Mouse (Mus musculus) liver, embryonic 14.5 days (tissue): ENCODE results near the gene Gm17018. TPM values are rescaled to one million over a fixed set of nuclear protein-coding genes. Genes with fewer than 3 reads are reported as not detected.

ENCODE experiments used
- ATAC-seq: fragments of 200-750 bp; cut with Nextera tagmentation; 2 replicates; pipeline ENCODE4 v1.8.0; 2017; ENCODE audit warnings: moderate number of reproducible peaks, mild to moderate bottlenecking, moderate library complexity; ENCODE audit not compliant: insufficient read depth
- DNase-seq, 3 experiments: peaks; one replicate each; pipeline ENCODE4 v3.0.0-alpha.2; 2012 to 2013; ENCODE audit warnings: low read depth in 3 of 3, low spot score in 3 of 3
- H3K27ac ChIP-seq: fragments of 300-500 bp; sonication (generic); 2 replicates; pipeline ENCODE4 v1.5.1; 2014; ENCODE audit warnings: moderate library complexity, mild to moderate bottlenecking, control low read depth, inconsistent platforms
- H3K27me3 ChIP-seq: fragments of 300-500 bp; sonication (generic); 2 replicates; pipeline ENCODE4 v1.6.1; 2014; ENCODE audit warnings: mild to moderate bottlenecking, low read length, moderate library complexity; ENCODE audit not compliant: control insufficient read depth, insufficient read depth
- H3K36me3 ChIP-seq: fragments of 300-500 bp; sonication (generic); replicated peaks from 2 replicates; pipeline ENCODE4 v1.6.1; 2014; ENCODE audit warnings: low read depth; ENCODE audit not compliant: control insufficient read depth, insufficient read depth
- H3K4me1 ChIP-seq, 2 experiments: fragments of 200-500 bp in 1 of 2; fragments of 300-500 bp in 1 of 2; sonication (generic) in 1 of 2; replicated peaks; 2 replicates each; pipeline ENCODE4 v1.6.1; 2012 to 2014; ENCODE audit warnings: antibody characterized with exemption in 1 of 2, inconsistent platforms in 1 of 2, low read length in 1 of 2; ENCODE audit not compliant: control insufficient read depth in 2 of 2, insufficient read depth in 2 of 2
- H3K4me2 ChIP-seq: fragments of 300-500 bp; sonication (generic); 2 replicates; pipeline ENCODE4 v1.6.1; 2014; ENCODE audit warnings: low read depth, mild to moderate bottlenecking, control low read depth, moderate library complexity
- H3K4me3 ChIP-seq, 2 experiments: fragments of 200-500 bp in 1 of 2; fragments of 300-500 bp in 1 of 2; sonication (generic) in 1 of 2; 2 replicates each; pipeline ENCODE4 v1.5.1; 2012 to 2014; ENCODE audit warnings: low read depth in 2 of 2, low read length in 2 of 2, mild to moderate bottlenecking in 2 of 2, control low read depth in 1 of 2, inconsistent platforms in 1 of 2, moderate library complexity in 1 of 2; ENCODE audit not compliant: insufficient read depth in 1 of 2
- H3K9ac ChIP-seq: fragments of 300-500 bp; sonication (generic); replicated peaks from 2 replicates; pipeline ENCODE4 v1.6.1; 2014; ENCODE audit warnings: mild to moderate bottlenecking, control low read depth, moderate library complexity
- H3K9me3 ChIP-seq: fragments of 300-500 bp; sonication (generic); 2 replicates; pipeline ENCODE4 v1.6.1; 2016; ENCODE audit warnings: low read length, mixed read lengths; ENCODE audit not compliant: control insufficient read depth
- CTCF ChIP-seq: IDR thresholded peaks from 2 replicates; pipeline ENCODE4 v1.5.1; 2016; ENCODE audit warnings: antibody characterized with exemption, low read depth, control low read depth
- EP300 ChIP-seq: IDR thresholded peaks from 2 replicates; pipeline ENCODE4 v1.6.1; 2016; ENCODE audit warnings: antibody characterized with exemption, low read depth
- WGBS: fragments of 180-500 bp; shearing (Covaris S2); extraction: QIAGEN DNeasy Blood & Tissue Kit; methylation state at CpG from one replicate; pipeline ENCODE4 v1.1.7; 2014; ENCODE audit not compliant: insufficient replicate concordance; 5-methylcytosine and 5-hydroxymethylcytosine counted together
- polyA plus RNA-seq, 2 experiments: library from polyadenylated mRNA; depleted of rRNA in 1 of 2; stranded (reverse) in 1 of 2; unstranded in 1 of 2; fragments of >200 nt; fragmentation: Nextera tagmentation in 1 of 2; extraction: Ambion mirVana in 1 of 2; gene quantifications; 2 replicates each; pipeline versions ENCODE4 v1.2.1 to v1.2.3; 2012 to 2014

Gm17018 gene
- polyA plus RNA-seq, 2 experiments, result 7.5 to 15.5 TPM

- DNase-seq (peak in 2 of 3 experiments; percentile 46 to 58), ATAC-seq (no peak)
- H3K36me3 ChIP-seq, result no peaks in the 10 kb centered on the region
- H3K9ac ChIP-seq, result no peak overlapping the region
- no peak for TF ChIP-seq EP300
- TF ChIP-seq CTCF, result peak; percentile 92
- H3K4me2 ChIP-seq, result no peak overlapping the region
- H3K9me3 ChIP-seq, result no peaks in the 10 kb centered on the region
- no peaks in the 10 kb centered on the region for H3K27me3 ChIP-seq
- no peak overlapping the region for H3K27ac ChIP-seq
- no peak overlapping the region for H3K4me3 ChIP-seq
- 0 out of 4 replicates have a peak, but pooled peaks cover 0 to 2% of the 10 kb centered on the region in 2 experiments for H3K4me1 ChIP-seq
- WGBS, result 21% methylated on average over 3 of the region's 3 CpGs
Measured at GRCm38 (mm10) chr19:45581257-45581656, 20.8 kb downstream of the Gm17018 start.

GRCm38 (mm10) chr19:45582161-45582560, 21.7 kb downstream of the Gm17018 start:
- Histone ChIP-seq H3K9ac (no peak overlapping the region), H3K4me2 (no peak overlapping the region), H3K4me3 (no peak overlapping the region), H3K4me1 (0 out of 4 replicates have a peak, but pooled peaks cover 0 to 2% of the 10 kb centered on the region in 2 experiments), H3K9me3 (no peaks in the 10 kb centered on the region), H3K27me3 (no peaks in the 10 kb centered on the region), H3K27ac (no peak overlapping the region), H3K36me3 (no peaks in the 10 kb centered on the region)
- WGBS, result 61% methylated on average over 8 of the region's 8 CpGs
- TF ChIP-seq CTCF (no peak), EP300 (no peak)
- DNase-seq (no peak), ATAC-seq (no peak)

GRCm38 (mm10) chr19:45583136-45583535, 22.7 kb downstream of the Gm17018 start:
- 0 out of 4 replicates have a peak, but pooled peaks cover 0 to 2% of the 10 kb centered on the region in 2 experiments for H3K4me1 ChIP-seq
- H3K9ac ChIP-seq, result no peak overlapping the region
- H3K4me2 ChIP-seq, result no peak overlapping the region
- no peak overlapping the region for H3K4me3 ChIP-seq
- no peaks in the 10 kb centered on the region for H3K36me3 ChIP-seq
- TF ChIP-seq CTCF (no peak), EP300 (no peak)
- WGBS, result 86% methylated on average over 6 of the region's 6 CpGs
- no peaks in the 10 kb centered on the region for H3K9me3 ChIP-seq
- no peaks in the 10 kb centered on the region for H3K27me3 ChIP-seq
- ATAC-seq (no peak), DNase-seq (no peak)
- H3K27ac ChIP-seq, result no peak overlapping the region

DNA sequence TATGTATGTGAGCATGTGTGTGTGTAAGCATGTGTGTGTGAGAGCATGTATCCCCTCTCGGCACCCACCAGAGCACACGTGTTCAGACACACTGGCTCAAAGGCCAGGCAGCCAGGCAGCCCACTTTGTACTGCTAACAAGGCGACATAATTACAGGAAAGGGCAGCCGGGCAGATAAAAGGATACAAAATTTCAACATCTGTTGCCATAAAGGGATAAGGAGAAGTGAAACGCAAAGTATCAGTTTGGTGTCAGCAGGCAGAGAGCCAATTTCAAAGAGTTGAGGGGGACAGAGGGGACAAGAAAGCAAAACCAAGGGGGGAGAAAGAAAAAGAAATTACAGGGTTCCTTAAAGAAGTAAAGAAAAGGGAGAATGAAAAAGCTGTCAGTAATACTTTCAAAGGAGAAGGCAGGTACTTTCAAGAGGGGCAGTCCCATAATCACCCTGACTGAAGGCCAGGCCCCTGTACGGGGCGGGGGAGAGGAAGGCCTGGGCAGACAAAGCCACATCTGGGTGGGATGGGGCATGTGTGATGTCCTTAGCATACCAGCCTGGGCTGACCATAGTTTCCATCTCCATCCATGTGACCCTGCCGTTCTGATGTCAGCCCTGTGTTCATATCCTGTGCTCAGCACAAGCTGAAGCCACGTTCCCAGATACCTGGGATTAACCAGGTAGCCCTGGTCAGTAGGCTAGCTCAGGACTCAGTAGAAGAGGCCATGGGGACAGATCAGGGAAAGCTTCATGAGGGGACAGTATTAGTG, 24.6 kb downstream of the Gm17018 start:
- no peak for DNase-seq
- Histone ChIP-seq H3K4me3 (no peak overlapping the region), H3K27me3 (no peaks in the 10 kb centered on the region), H3K4me2 (no peak overlapping the region), H3K27ac (no peak overlapping the region), H3K36me3 (no peaks in the 10 kb centered on the region), H3K4me1 (0 out of 4 replicates have a peak, but pooled peaks cover 0 to 2% of the 10 kb centered on the region in 2 experiments), H3K9me3 (no peaks in the 10 kb centered on the region), H3K9ac (no peak overlapping the region)
- WGBS, result 64% methylated on average over 9 of the region's 9 CpGs
- no peak for TF ChIP-seq EP300
- no peak for TF ChIP-seq CTCF
- no peak for ATAC-seq

DNA sequence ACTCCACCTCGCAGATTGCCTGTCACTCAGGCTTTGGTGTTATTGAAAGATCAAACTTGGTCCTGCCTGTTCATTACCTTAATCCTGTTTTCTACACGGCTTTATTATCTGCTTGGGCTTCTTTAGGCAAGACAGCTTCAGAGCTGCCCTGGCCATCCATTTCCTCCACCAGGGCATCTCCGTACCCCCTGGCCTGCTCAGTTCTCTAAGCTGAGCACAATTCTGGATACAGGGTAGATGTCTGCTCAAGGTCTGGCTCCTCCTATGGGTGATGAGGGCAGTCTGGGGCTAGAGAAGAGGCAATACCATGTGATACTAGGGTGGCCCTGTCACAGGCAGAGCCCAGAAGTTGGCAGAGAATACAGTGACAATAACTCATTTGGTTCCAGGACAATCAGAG, 26.4 kb downstream of the Gm17018 start:
- H3K4me3 ChIP-seq, result no peak overlapping the region
- WGBS, result 68% methylated on average over 3 of the region's 3 CpGs
- H3K27ac ChIP-seq, result no peak overlapping the region
- H3K4me2 ChIP-seq, result no peak overlapping the region
- no peaks in the 10 kb centered on the region for H3K36me3 ChIP-seq
- no peak for TF ChIP-seq EP300
- no peak for TF ChIP-seq CTCF
- DNase-seq, result no peak
- H3K4me1 ChIP-seq, result 0 out of 4 replicates have a peak, but pooled peaks cover 0 to 2% of the 10 kb centered on the region in 2 experiments
- no peaks in the 10 kb centered on the region for H3K9me3 ChIP-seq
- no peaks in the 10 kb centered on the region for H3K27me3 ChIP-seq
- H3K9ac ChIP-seq, result no peak overlapping the region
- ATAC-seq, result no peak
